Comparison of ENCODE assay signal across 8 mouse cellular contexts in genomic region chr9:92207307-92207706, GRCm38 (mm10). TPM values are rescaled to one million over a fixed set of nuclear protein-coding genes. Genes with fewer than 3 reads are reported as not detected.
DNase-seq lines count a peak whose midpoint lies in the region; ATAC-seq and TF ChIP-seq lines count a peak whose summit lies in the region.

No protein-coding gene starts in this region.

- TF ChIP-seq CTCF in cerebellum, adult 2 months (IDR thresholded peaks at IDR 0.05; ENCODE audit: borderline replicate concordance, insufficient read depth, low read depth, low read length) = no peak; the same call in 1 of the 2 replicates
- TF ChIP-seq CTCF in left cerebral cortex, adult 2 months (IDR thresholded peaks at IDR 0.05) = peak; percentile 66

- peak; percentile 63; the same call in 1 of the 2 replicates for ATAC-seq in midbrain, embryonic 16.5 days

- DNase-seq in left cerebral cortex, adult 18-20 months (ENCODE audit: low spot score in 2 of 2) = peak; percentile 39 to 66
- no peak for DNase-seq in left cerebral cortex, adult 8-10 months (ENCODE audit: low spot score in 2 of 2)
- peak; percentile 31 for DNase-seq in Muller cell, postnatal 12 days (ENCODE audit: inconsistent ontology term)
- DNase-seq in cerebellum, adult 2 months = peak; percentile 45 to 69
- peak; percentile 33 for DNase-seq in gastrocnemius, postnatal 10 days
- DNase-seq in left cerebral cortex, adult 2 months (ENCODE audit: extremely low spot score in 1 of 2, low spot score in 2 of 2) = peak; percentile 29 to 46
- no peak for DNase-seq in urinary bladder, postnatal 4 days (ENCODE audit: low spot score in 2 of 2)

- WGBS in cerebellum, adult 2 months = 5% methylated on average over 4 of the region's 4 CpGs
- 32% methylated on average over 4 of the region's 4 CpGs for WGBS in midbrain, embryonic 16.5 days

- H3K27me3 ChIP-seq in cerebellum, adult 2 months (ENCODE audit: control insufficient read depth, insufficient read depth, low read length) = no peaks in the 10 kb centered on the region
- no peaks in the 10 kb centered on the region for H3K27me3 ChIP-seq in midbrain, embryonic 16.5 days (ENCODE audit: control insufficient read depth, insufficient read depth, low read depth, low read length)

- H3K4me1 ChIP-seq in cerebellum, adult 2 months (ENCODE audit: control insufficient read depth, insufficient read depth, low read length) = no peaks in the 10 kb centered on the region
- no peaks in the 10 kb centered on the region for H3K4me1 ChIP-seq in midbrain, embryonic 16.5 days (ENCODE audit: control insufficient read depth, insufficient read depth, low read length)

- intact Hi-C loops in left cerebral cortex, adult 2 months (cut with DNase I) = loop anchor here (1.0 to 10.0 kb wide), 2 partner anchors 60 to 1503 kb away; no protein-coding TSS in a partner anchor

- no peak overlapping the region for H3K27ac ChIP-seq in cerebellum, adult 2 months (ENCODE audit: insufficient read depth, low read length)
- no peak overlapping the region for H3K27ac ChIP-seq in left cerebral cortex, adult 2 months
- no peak overlapping the region for H3K27ac ChIP-seq in midbrain, embryonic 16.5 days (ENCODE audit: low read length)

- no peak overlapping the region for H3K9ac ChIP-seq in midbrain, embryonic 16.5 days (ENCODE audit: low read depth, low read length)

- no peaks in the 10 kb centered on the region for H3K9me3 ChIP-seq in midbrain, embryonic 16.5 days (replicated peaks; ENCODE audit: control insufficient read depth, low read length, poor library complexity, severe bottlenecking)

- TF ChIP-seq POLR2A in cerebellum, adult 2 months (IDR thresholded peaks at IDR 0.05; ENCODE audit: borderline replicate concordance, insufficient read depth, low read length) = no peak

- no peak overlapping the region for H3K4me2 ChIP-seq in midbrain, embryonic 16.5 days (ENCODE audit: low read length)

- H3K4me3 ChIP-seq in cerebellum, adult 2 months (replicated peaks; ENCODE audit: insufficient read depth, low read depth, low read length) = peak overlapping the region; percentile 38
- H3K4me3 ChIP-seq in left cerebral cortex, adult 2 months = peak overlapping the region; percentile 28
- no peak overlapping the region for H3K4me3 ChIP-seq in midbrain, embryonic 16.5 days (ENCODE audit: low read depth, low read length)

- no peaks in the 10 kb centered on the region for H3K36me3 ChIP-seq in midbrain, embryonic 16.5 days (ENCODE audit: control insufficient read depth, insufficient read depth, low read length)

RNA-seq across cellular contexts. Expression of gene Plscr5, which starts 14.6 kb away (rescaled TPM):
- total RNA-seq in left cerebral cortex, adult 18-20 months (2021) = not detected
- not detected for total RNA-seq in left cerebral cortex, adult 8-10 months (2022)
- 0.28 and 0.32 TPM in 2 replicates for polyA plus RNA-seq in cerebellum, adult 2 months (2012; rRNA removed)
- not detected for total RNA-seq in gastrocnemius, postnatal 10 days (2021)
- not detected for total RNA-seq in left cerebral cortex, adult 2 months (2021)
- polyA plus RNA-seq in midbrain, embryonic 16.5 days (2015; fragmentation: Nextera tagmentation; extraction: Ambion mirVana) = 0.24 and 0.45 TPM in 2 replicates

RNA-seq across cellular contexts. Expression of gene Plscr1, which starts 42.2 kb away (rescaled TPM):
- 1 to 10 TPM; 1.7 to 2.0 TPM for total RNA-seq in left cerebral cortex, adult 18-20 months (2021)
- total RNA-seq in left cerebral cortex, adult 8-10 months (2022) = 1 to 10 TPM; 1.7 to 2.4 (median 2.4) TPM
- polyA plus RNA-seq in cerebellum, adult 2 months (2012; rRNA removed) = 6.0 and 6.8 TPM in 2 replicates
- total RNA-seq in gastrocnemius, postnatal 10 days (2021) = 1 to 10 TPM; 1.7 to 2.6 TPM
- 1 to 10 TPM; 1.6 to 1.7 TPM for total RNA-seq in left cerebral cortex, adult 2 months (2021)
- 7.9 and 8.8 TPM in 2 replicates for polyA plus RNA-seq in midbrain, embryonic 16.5 days (2015; fragmentation: Nextera tagmentation; extraction: Ambion mirVana)

Comparison
In these comparisons a context has a peak if more than half of its experiments do, and no peak if none do; other contexts are left out.
1. DNase-seq: peak in left cerebral cortex, adult 18-20 months (2 of 2), Muller cell, postnatal 12 days (single experiment), cerebellum, adult 2 months (2 of 2), gastrocnemius, postnatal 10 days (single experiment) and left cerebral cortex, adult 2 months (2 of 2); none in left cerebral cortex, adult 8-10 months (0 of 2) and urinary bladder, postnatal 4 days (0 of 2).